Mouse (Mus musculus) heart, postnatal 0 days (tissue): ENCODE results near the gene Chn2. TPM values are rescaled to one million over a fixed set of nuclear protein-coding genes. Genes with fewer than 3 reads are reported as not detected.

Source experiments
- ATAC-seq: fragments of 200-750 bp; cut with Nextera tagmentation; 2 replicates; pipeline ENCODE4 v1.8.0; 2017; ENCODE audit warnings: low read depth, moderate number of reproducible peaks, moderate library complexity; ENCODE audit not compliant: insufficient read depth
- DNase-seq: peaks from one replicate; pipeline ENCODE4 v3.0.0-alpha.2; 2016; ENCODE audit warnings: low spot score
- H3K27ac ChIP-seq: fragments of 300-500 bp; sonication (generic); 2 replicates; pipeline ENCODE4 v1.5.1; 2014; ENCODE audit warnings: low read depth, mild to moderate bottlenecking
- H3K27me3 ChIP-seq: fragments of 300-500 bp; sonication (generic); 2 replicates; pipeline ENCODE4 v1.6.1; 2014; ENCODE audit warnings: low read length, mixed read lengths; ENCODE audit not compliant: control insufficient read depth, insufficient read depth
- H3K36me3 ChIP-seq: fragments of 300-500 bp; sonication (generic); replicated peaks from 2 replicates; pipeline ENCODE4 v1.6.1; 2014; ENCODE audit warnings: low read length, mixed read lengths; ENCODE audit not compliant: control insufficient read depth, insufficient read depth
- H3K4me1 ChIP-seq: fragments of 300-500 bp; sonication (generic); 2 replicates; pipeline ENCODE4 v1.6.1; 2014; ENCODE audit warnings: antibody characterized with exemption; ENCODE audit not compliant: control insufficient read depth, insufficient read depth
- H3K4me2 ChIP-seq: fragments of 300-500 bp; sonication (generic); 2 replicates; pipeline ENCODE4 v1.6.1; 2014; ENCODE audit warnings: low read depth, mild to moderate bottlenecking, low read length, moderate library complexity
- H3K4me3 ChIP-seq: fragments of 300-500 bp; sonication (generic); 2 replicates; pipeline ENCODE4 v1.5.1; 2014; ENCODE audit warnings: low read depth, low read length
- H3K9ac ChIP-seq: fragments of 300-500 bp; sonication (generic); replicated peaks from 2 replicates; pipeline ENCODE4 v1.6.1; 2014; ENCODE audit warnings: low read depth, low read length, mixed read lengths
- H3K9me3 ChIP-seq: fragments of 300-500 bp; sonication (generic); replicated peaks from 2 replicates; pipeline ENCODE4 v1.6.1; 2016; ENCODE audit warnings: low read length; ENCODE audit not compliant: control insufficient read depth
- CTCF ChIP-seq: IDR thresholded peaks from 2 replicates; pipeline ENCODE4 v1.5.1; 2016; ENCODE audit warnings: antibody characterized with exemption, control low read depth, low read depth
- EP300 ChIP-seq: IDR thresholded peaks from 2 replicates; pipeline ENCODE4 v1.6.1; 2016; ENCODE audit warnings: antibody characterized with exemption, low read depth
- WGBS: fragments of 180-500 bp; shearing (Covaris S2); extraction: QIAGEN DNeasy Blood & Tissue Kit; methylation state at CpG from one replicate; pipeline ENCODE4 v1.1.7; 2014; 5-methylcytosine and 5-hydroxymethylcytosine counted together
- polyA plus RNA-seq: library from polyadenylated mRNA; unstranded; fragments of >200 nt; fragmentation: Nextera tagmentation; extraction: Ambion mirVana; gene quantifications from 2 replicates; pipeline ENCODE4 v1.2.1, GENCODE M21; 2015
- total RNA-seq: library from RNA; depleted of rRNA; stranded (reverse); fragments of >200 nt; gene quantifications from 2 replicates; pipeline ENCODE4 v1.2.3, GENCODE M21; 2014; ENCODE audit warnings: low replicate concordance

Gene Chn2
- total and polyA plus RNA-seq, 2 experiments from 2014 or later, result 2.0 to 12.2 TPM

- Histone ChIP-seq H3K27ac (peak overlapping the region; percentile 54; the same call in 1 of the 2 replicates), H3K4me2 (no peak overlapping the region), H3K27me3 (no peaks in the 10 kb centered on the region), H3K4me3 (no peak overlapping the region), H3K9me3 (no peaks in the 10 kb centered on the region), H3K36me3 (no peaks in the 10 kb centered on the region), H3K9ac (no peak overlapping the region), H3K4me1 (peaks cover 5% of the 10 kb centered on the region; the same call in 1 of the 2 replicates)
- no peak for ATAC-seq
- no peak for DNase-seq
- TF ChIP-seq EP300 (no peak), CTCF (no peak)
- WGBS, result 72% methylated on average over 2 of the region's 2 CpGs
Observed at GRCm38 (mm10) chr6:54278613-54279012, 239.3 kb downstream of the Chn2 start.

GRCm38 (mm10) chr6:54279391-54279790, 240.0 kb downstream of the Chn2 start:
- Histone ChIP-seq H3K36me3 (no peaks in the 10 kb centered on the region), H3K9ac (no peak overlapping the region), H3K4me2 (no peak overlapping the region), H3K27me3 (no peaks in the 10 kb centered on the region), H3K4me3 (no peak overlapping the region), H3K9me3 (no peaks in the 10 kb centered on the region), H3K27ac (no peak overlapping the region), H3K4me1 (peaks cover 5% of the 10 kb centered on the region; the same call in 1 of the 2 replicates)
- 39% methylated on average over 11 of the region's 11 CpGs for WGBS
- TF ChIP-seq EP300 (no peak), CTCF (no peak)
- peak; percentile 51 for ATAC-seq
- peak; percentile 56 for DNase-seq

- H3K36me3 ChIP-seq, result no peaks in the 10 kb centered on the region
Observed at GRCm38 (mm10) chr6:54280248-54280647, 240.9 kb downstream of the Chn2 start.

GRCm38 (mm10) chr6:54283299-54283698, 243.9 kb downstream of the Chn2 start:
- H3K9ac ChIP-seq, result no peak overlapping the region
- H3K4me3 ChIP-seq, result no peak overlapping the region
- H3K27me3 ChIP-seq, result no peaks in the 10 kb centered on the region
- no peaks in the 10 kb centered on the region for H3K9me3 ChIP-seq
- no peak overlapping the region for H3K4me2 ChIP-seq
- TF ChIP-seq CTCF (no peak), EP300 (no peak)
- DNase-seq (no peak), ATAC-seq (no peak)
- WGBS, result 53% methylated on average over 1 of the region's 1 CpGs
- H3K4me1 ChIP-seq, result no peaks in the 10 kb centered on the region
- no peaks in the 10 kb centered on the region for H3K36me3 ChIP-seq
- H3K27ac ChIP-seq, result no peak overlapping the region

More at GRCm38 (mm10) chr6:54280248-54280647, 240.9 kb downstream of the Chn2 start:
- no peak overlapping the region for H3K9ac ChIP-seq
- TF ChIP-seq EP300 (no peak), CTCF (no peak)
- no peak overlapping the region for H3K4me2 ChIP-seq
- H3K4me3 ChIP-seq, result no peak overlapping the region
- no peak for ATAC-seq
- no peaks in the 10 kb centered on the region for H3K9me3 ChIP-seq
- H3K27ac ChIP-seq, result no peak overlapping the region
- 78% methylated on average over 6 of the region's 6 CpGs for WGBS
- DNase-seq, result no peak
- H3K27me3 ChIP-seq, result no peaks in the 10 kb centered on the region
- H3K4me1 ChIP-seq, result peaks cover 5% of the 10 kb centered on the region; the same call in 1 of the 2 replicates

- Histone ChIP-seq H3K36me3 (no peaks in the 10 kb centered on the region), H3K4me1 (no peaks in the 10 kb centered on the region), H3K27ac (no peak overlapping the region), H3K4me2 (no peak overlapping the region), H3K9ac (no peak overlapping the region), H3K4me3 (no peak overlapping the region), H3K9me3 (no peaks in the 10 kb centered on the region), H3K27me3 (no peaks in the 10 kb centered on the region)
- DNase-seq, result no peak
- no peak for ATAC-seq
- TF ChIP-seq EP300 (no peak), CTCF (no peak)
- 62% methylated on average over 12 of the region's 12 CpGs for WGBS
Observed at GRCm38 (mm10) chr6:54284167-54284711, 244.9 kb downstream of the Chn2 start.

- DNase-seq, result no peak
- 81% methylated on average over 5 of the region's 5 CpGs for WGBS
- no peak overlapping the region for H3K27ac ChIP-seq
- TF ChIP-seq CTCF (no peak), EP300 (no peak)
- no peak for ATAC-seq
- no peaks in the 10 kb centered on the region for H3K4me1 ChIP-seq
- no peak overlapping the region for H3K4me3 ChIP-seq
- H3K36me3 ChIP-seq, result no peaks in the 10 kb centered on the region
- no peaks in the 10 kb centered on the region for H3K9me3 ChIP-seq
- H3K4me2 ChIP-seq, result no peak overlapping the region
- no peak overlapping the region for H3K9ac ChIP-seq
- H3K27me3 ChIP-seq, result no peaks in the 10 kb centered on the region
Observed at GRCm38 (mm10) chr6:54286813-54287212, 247.5 kb downstream of the Chn2 start.
